Mouse (Mus musculus) limb, embryonic 12.5 days (tissue): ENCODE results near the gene Cfap43. TPM values are rescaled to one million over a fixed set of nuclear protein-coding genes. Genes with fewer than 3 reads are reported as not detected.

ENCODE experiments used
- ATAC-seq: fragments of 200-750 bp; cut with Nextera tagmentation; 2 replicates; pipeline ENCODE4 v1.8.0; 2017; ENCODE audit warnings: low read depth, moderate TSS enrichment; ENCODE audit not compliant: insufficient number of reproducible peaks, insufficient read depth, low FRiP score, low TSS enrichment
- H3K27ac ChIP-seq: fragments of 300-500 bp; sonication (generic); 2 replicates; pipeline ENCODE4 v1.5.1; 2016; ENCODE audit warnings: mild to moderate bottlenecking, moderate library complexity
- H3K27me3 ChIP-seq: fragments of 300-500 bp; sonication (generic); 2 replicates; pipeline ENCODE4 v1.6.1; 2016; ENCODE audit warnings: mild to moderate bottlenecking, moderate library complexity
- H3K36me3 ChIP-seq: fragments of 300-500 bp; sonication (generic); 2 replicates; pipeline ENCODE4 v1.6.1; 2016; ENCODE audit warnings: mild to moderate bottlenecking, moderate library complexity
- H3K4me1 ChIP-seq: fragments of 300-500 bp; sonication (generic); replicated peaks from 2 replicates; pipeline ENCODE4 v1.6.1; 2016
- H3K4me2 ChIP-seq: fragments of 300-500 bp; sonication (generic); 2 replicates; pipeline ENCODE4 v1.6.1; 2016; ENCODE audit warnings: mild to moderate bottlenecking, moderate library complexity
- H3K4me3 ChIP-seq: fragments of 300-500 bp; sonication (generic); replicated peaks from 2 replicates; pipeline ENCODE4 v1.5.1; 2016; ENCODE audit warnings: mild to moderate bottlenecking
- H3K9ac ChIP-seq: fragments of 300-500 bp; sonication (generic); replicated peaks from 2 replicates; pipeline ENCODE4 v1.6.1; 2016; ENCODE audit warnings: mild to moderate bottlenecking, moderate library complexity
- H3K9me3 ChIP-seq: fragments of 300-500 bp; sonication (generic); 2 replicates; pipeline ENCODE4 v1.6.1; 2016; ENCODE audit warnings: mild to moderate bottlenecking, moderate library complexity
- WGBS: fragments of 180-500 bp; shearing (Covaris S2); methylation state at CpG from one replicate; pipeline ENCODE4 v1.1.7; 2016; 5-methylcytosine and 5-hydroxymethylcytosine counted together
- polyA plus RNA-seq: library from polyadenylated mRNA; unstranded; fragments of >200 nt; fragmentation: Nextera tagmentation; extraction: Ambion mirVana; gene quantifications from 2 replicates; pipeline ENCODE4 v1.2.1, GENCODE M21; 2016

Cfap43 gene
- polyA plus RNA-seq, 1 experiment from 2014 or later: 0.09 TPM

- no peaks in the 10 kb centered on the region for H3K9me3 ChIP-seq
- WGBS: 61% methylated on average over 7 of the region's 7 CpGs
- H3K4me1 ChIP-seq: peaks cover 12% of the 10 kb centered on the region; the same call in 1 of the 2 replicates
- no peak overlapping the region for H3K9ac ChIP-seq
- H3K36me3 ChIP-seq: no peaks in the 10 kb centered on the region
- ATAC-seq: no peak
- peaks cover 11% of the 10 kb centered on the region for H3K27me3 ChIP-seq
- H3K4me3 ChIP-seq: no peak overlapping the region
- H3K27ac ChIP-seq: no peak overlapping the region
- H3K4me2 ChIP-seq: no peak overlapping the region
These were observed 97.6 kb downstream of the Cfap43 start for GRCm38 (mm10) chr19:47821494-47821872.

GRCm38 (mm10) chr19:47820832-47821493, 98.1 kb downstream of the Cfap43 start:
- Histone ChIP-seq H3K4me3 (no peak overlapping the region), H3K27ac (no peak overlapping the region), H3K4me1 (peaks cover 12% of the 10 kb centered on the region; the same call in 1 of the 2 replicates), H3K36me3 (no peaks in the 10 kb centered on the region), H3K27me3 (peaks cover 11% of the 10 kb centered on the region), H3K9ac (no peak overlapping the region), H3K4me2 (no peak overlapping the region), H3K9me3 (no peaks in the 10 kb centered on the region)
- 25% methylated on average over 7 of the region's 9 CpGs for WGBS
- no peak for ATAC-seq

- no peaks in the 10 kb centered on the region for H3K36me3 ChIP-seq
- H3K9ac ChIP-seq: no peak overlapping the region
- H3K27ac ChIP-seq: no peak overlapping the region
- ATAC-seq: no peak
- no peak overlapping the region for H3K4me3 ChIP-seq
- no peak overlapping the region for H3K4me2 ChIP-seq
- WGBS: 83% methylated on average over 9 of the region's 9 CpGs
- no peaks in the 10 kb centered on the region for H3K9me3 ChIP-seq
- peaks cover 12% of the 10 kb centered on the region; the same call in 1 of the 2 replicates for H3K4me1 ChIP-seq
- H3K27me3 ChIP-seq: peaks cover 5% of the 10 kb centered on the region
These were observed 101.4 kb downstream of the Cfap43 start for GRCm38 (mm10) chr19:47817692-47818091.

GRCm38 (mm10) chr19:47814721-47815120, 104.4 kb downstream of the Cfap43 start:
- Histone ChIP-seq H3K27me3 (no peaks in the 10 kb centered on the region), H3K27ac (no peak overlapping the region), H3K36me3 (no peaks in the 10 kb centered on the region), H3K4me3 (no peak overlapping the region), H3K4me1 (no peaks in the 10 kb centered on the region), H3K4me2 (no peak overlapping the region), H3K9ac (no peak overlapping the region), H3K9me3 (no peaks in the 10 kb centered on the region)
- WGBS: 83% methylated on average over 5 of the region's 5 CpGs
- no peak for ATAC-seq

GRCm38 (mm10) chr19:47812091-47812490, 107.0 kb downstream of the Cfap43 start:
- no peak overlapping the region for H3K4me2 ChIP-seq
- H3K9ac ChIP-seq: no peak overlapping the region
- no peak for ATAC-seq
- no peaks in the 10 kb centered on the region for H3K27me3 ChIP-seq
- H3K27ac ChIP-seq: no peak overlapping the region
- H3K4me1 ChIP-seq: no peaks in the 10 kb centered on the region
- 60% methylated on average over 10 of the region's 10 CpGs for WGBS
- no peaks in the 10 kb centered on the region for H3K36me3 ChIP-seq
- H3K4me3 ChIP-seq: no peak overlapping the region
- H3K9me3 ChIP-seq: no peaks in the 10 kb centered on the region

- 0 out of 2 replicates have a peak overlapping the region, but pooled peaks have one; percentile 4 for H3K4me3 ChIP-seq
- no peak for ATAC-seq
- H3K27ac ChIP-seq: no peak overlapping the region; the same call in 1 of the 2 replicates
- H3K27me3 ChIP-seq: no peaks in the 10 kb centered on the region
- H3K9me3 ChIP-seq: no peaks in the 10 kb centered on the region
- no peak overlapping the region for H3K9ac ChIP-seq
- peak overlapping the region; percentile 40 for H3K4me2 ChIP-seq
- 26% methylated on average over 10 of the region's 10 CpGs for WGBS
- H3K36me3 ChIP-seq: no peaks in the 10 kb centered on the region
- H3K4me1 ChIP-seq: peaks cover 14% of the 10 kb centered on the region; the same call in 1 of the 2 replicates
These were observed 120.5 kb downstream of the Cfap43 start for GRCm38 (mm10) chr19:47798583-47798982.

- WGBS: 79% methylated on average over 7 of the region's 7 CpGs
- Histone ChIP-seq H3K27ac (no peak overlapping the region), H3K36me3 (no peaks in the 10 kb centered on the region), H3K9ac (no peak overlapping the region), H3K4me2 (no peak overlapping the region), H3K4me1 (0 out of 2 replicates have a peak, but pooled peaks cover 11% of the 10 kb centered on the region), H3K4me3 (no peak overlapping the region), H3K9me3 (no peaks in the 10 kb centered on the region), H3K27me3 (no peaks in the 10 kb centered on the region)
- no peak for ATAC-seq
These were observed 122.4 kb downstream of the Cfap43 start for GRCm38 (mm10) chr19:47796699-47797098.

- Histone ChIP-seq H3K9me3 (no peaks in the 10 kb centered on the region), H3K27me3 (no peaks in the 10 kb centered on the region), H3K4me1 (0 out of 2 replicates have a peak, but pooled peaks cover 7% of the 10 kb centered on the region), H3K4me3 (no peak overlapping the region), H3K9ac (no peak overlapping the region), H3K4me2 (no peak overlapping the region), H3K27ac (no peak overlapping the region), H3K36me3 (no peaks in the 10 kb centered on the region)
- 62% methylated on average over 15 of the region's 15 CpGs for WGBS
- ATAC-seq: no peak
These were observed 123.9 kb downstream of the Cfap43 start for GRCm38 (mm10) chr19:47795009-47795728.

- no peaks in the 10 kb centered on the region for H3K36me3 ChIP-seq
- no peak for ATAC-seq
- H3K9ac ChIP-seq: no peak overlapping the region
- 0 out of 2 replicates have a peak, but pooled peaks cover 7% of the 10 kb centered on the region for H3K4me1 ChIP-seq
- H3K4me3 ChIP-seq: no peak overlapping the region
- H3K9me3 ChIP-seq: no peaks in the 10 kb centered on the region
- no peak overlapping the region for H3K4me2 ChIP-seq
- H3K27ac ChIP-seq: no peak overlapping the region
- no peaks in the 10 kb centered on the region for H3K27me3 ChIP-seq
- 34% methylated on average over 5 of the region's 5 CpGs for WGBS
These were observed 124.8 kb downstream of the Cfap43 start for GRCm38 (mm10) chr19:47794331-47794730.

- Histone ChIP-seq H3K27me3 (no peaks in the 10 kb centered on the region), H3K4me3 (no peak overlapping the region), H3K4me2 (no peak overlapping the region), H3K36me3 (no peaks in the 10 kb centered on the region), H3K9me3 (no peaks in the 10 kb centered on the region), H3K4me1 (no peaks in the 10 kb centered on the region), H3K27ac (no peak overlapping the region), H3K9ac (no peak overlapping the region)
- 92% methylated on average over 11 of the region's 11 CpGs for WGBS
- no peak for ATAC-seq
These were observed 128.6 kb downstream of the Cfap43 start for GRCm38 (mm10) chr19:47790316-47791020.

- Histone ChIP-seq H3K27me3 (no peaks in the 10 kb centered on the region), H3K4me1 (no peaks in the 10 kb centered on the region), H3K36me3 (no peaks in the 10 kb centered on the region), H3K9me3 (no peaks in the 10 kb centered on the region), H3K27ac (no peak overlapping the region), H3K4me3 (no peak overlapping the region), H3K4me2 (no peak overlapping the region), H3K9ac (no peak overlapping the region)
- whole genome bisulfite sequencing: 90% methylated on average over 6 of the region's 6 CpGs
- no peak for ATAC-seq
These were observed 135.2 kb downstream of the Cfap43 start for GRCm38 (mm10) chr19:47783898-47784297.
